Mouse (Mus musculus): ENCODE results near the gene Slc8b1. TPM values are rescaled to one million over a fixed set of nuclear protein-coding genes. Genes with fewer than 3 reads are reported as not detected.

The Slc8b1 gene
- polyA plus RNA-seq, 1 experiment from 2014 or later: 8.6 TPM

DNA sequence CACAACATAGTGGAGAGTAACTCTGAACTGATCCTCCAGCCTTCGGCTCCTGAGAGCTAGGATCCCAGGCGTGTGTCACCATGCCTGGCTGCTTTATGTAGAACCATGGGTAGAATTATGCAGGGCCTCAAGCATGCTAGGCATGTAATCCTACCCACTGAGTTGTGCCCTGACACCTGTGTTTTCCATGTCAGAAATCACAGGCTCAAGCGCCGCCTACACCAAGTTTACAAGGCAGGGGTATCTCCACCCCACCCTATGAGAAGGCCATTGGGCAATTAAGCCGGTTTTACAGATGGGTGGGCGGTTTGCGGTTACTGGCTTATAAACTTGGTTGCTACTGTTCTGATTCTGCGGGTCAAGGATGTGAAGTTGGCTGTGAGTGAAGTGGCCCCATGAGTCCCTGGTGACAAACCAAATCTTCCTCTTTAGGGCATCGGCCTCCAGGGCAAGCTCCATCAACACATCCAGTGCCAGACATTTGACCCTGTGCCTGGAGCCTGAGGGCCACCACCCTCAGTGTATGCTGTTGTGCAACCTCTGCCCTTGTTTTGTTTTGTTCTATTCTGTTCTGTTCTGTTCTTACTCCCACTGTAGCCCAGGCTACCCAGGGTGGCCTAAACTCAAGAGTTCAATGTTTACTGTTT is 3.2 kb downstream of the Slc8b1 start:
- Histone ChIP-seq H3K27ac (ENCODE audit: low read length) (peak overlapping the region; percentile 27; the same call in 1 of the 2 replicates), H3K4me2 (ENCODE audit: low read depth, low read length) (no peak overlapping the region), H3K36me3 (ENCODE audit: control insufficient read depth, insufficient read depth, low read length) (no peaks in the 10 kb centered on the region), H3K9me3 (replicated peaks; ENCODE audit: control insufficient read depth, low read length) (no peaks in the 10 kb centered on the region), H3K9ac (ENCODE audit: low read length) (no peak overlapping the region), H3K4me1 (ENCODE audit: control insufficient read depth, insufficient read depth, low read length) (peaks cover 42% of the 10 kb centered on the region), H3K27me3 (ENCODE audit: control insufficient read depth, insufficient read depth, low read length) (no peaks in the 10 kb centered on the region), H3K4me3 (replicated peaks; ENCODE audit: low read length) (no peak overlapping the region)
- WGBS: 82% methylated on average over 9 of the region's 9 CpGs
- no peak for ATAC-seq (ENCODE audit: insufficient read depth, low FRiP score)

DNA sequence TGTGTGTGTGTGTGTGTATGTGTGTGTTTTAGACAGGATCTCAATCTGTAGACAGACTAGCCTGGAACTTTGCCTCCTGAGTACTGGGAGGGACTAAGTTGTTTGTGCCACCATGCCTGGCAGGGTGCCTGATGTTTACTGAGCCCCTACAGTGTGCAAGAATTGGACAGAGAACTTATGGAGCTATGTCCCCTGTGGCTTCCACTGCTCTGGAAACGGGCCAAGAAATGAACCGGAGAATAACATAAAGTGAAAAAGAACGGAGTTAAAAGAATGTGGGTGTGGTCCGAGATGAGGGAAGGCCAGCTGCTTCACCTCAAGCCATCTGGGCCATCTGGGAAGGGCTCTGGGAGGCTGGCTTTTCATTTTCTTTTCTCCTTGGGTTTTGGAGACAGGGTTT is 3.8 kb downstream of the Slc8b1 start:
- H3K4me1 ChIP-seq (ENCODE audit: control insufficient read depth, insufficient read depth, low read length): peaks cover 42% of the 10 kb centered on the region
- WGBS: 9% methylated on average over 4 of the region's 4 CpGs
- ATAC-seq (ENCODE audit: insufficient read depth, low FRiP score): no peak; the same call in 1 of the 2 replicates

DNA sequence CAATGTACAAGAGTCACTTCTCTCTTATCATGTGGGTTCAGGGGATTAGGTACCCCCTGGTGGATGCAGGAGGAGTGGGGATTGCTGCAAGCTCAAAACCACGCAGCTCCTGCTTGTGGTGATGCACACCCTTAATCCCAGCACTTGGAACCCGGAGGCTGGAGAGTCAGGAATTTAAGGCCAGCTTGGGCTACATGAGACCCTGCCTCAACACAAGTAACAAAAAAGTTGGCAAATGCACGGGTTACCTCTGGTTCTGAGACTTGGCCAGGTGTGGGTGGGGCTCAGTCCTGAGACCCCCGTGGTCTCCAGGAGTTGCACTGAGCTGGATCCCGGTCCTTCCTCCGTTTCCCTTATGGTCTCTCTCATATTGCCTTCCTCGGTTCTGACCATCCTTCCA is 4.5 kb downstream of the Slc8b1 start:
- Histone ChIP-seq H3K9me3 (replicated peaks; ENCODE audit: control insufficient read depth, low read length) (no peaks in the 10 kb centered on the region), H3K4me3 (replicated peaks; ENCODE audit: low read length) (no peak overlapping the region), H3K27ac (ENCODE audit: low read length) (peak overlapping the region; percentile 43), H3K4me1 (ENCODE audit: control insufficient read depth, insufficient read depth, low read length) (peaks cover 42% of the 10 kb centered on the region), H3K4me2 (ENCODE audit: low read depth, low read length) (no peak overlapping the region), H3K9ac (ENCODE audit: low read length) (no peak overlapping the region), H3K27me3 (ENCODE audit: control insufficient read depth, insufficient read depth, low read length) (no peaks in the 10 kb centered on the region), H3K36me3 (ENCODE audit: control insufficient read depth, insufficient read depth, low read length) (no peaks in the 10 kb centered on the region)
- WGBS: 78% methylated on average over 7 of the region's 7 CpGs
- no peak for ATAC-seq (ENCODE audit: insufficient read depth, low FRiP score)

More for the DNA sequence above, 3.8 kb downstream of the Slc8b1 start:
- H3K27ac ChIP-seq (ENCODE audit: low read length): peak overlapping the region; percentile 43
- no peaks in the 10 kb centered on the region for H3K27me3 ChIP-seq (ENCODE audit: control insufficient read depth, insufficient read depth, low read length)
- H3K4me3 ChIP-seq (replicated peaks; ENCODE audit: low read length): no peak overlapping the region
- no peaks in the 10 kb centered on the region for H3K36me3 ChIP-seq (ENCODE audit: control insufficient read depth, insufficient read depth, low read length)
- H3K9ac ChIP-seq (ENCODE audit: low read length): peak overlapping the region; percentile 48; the same call in 1 of the 2 replicates
- H3K4me2 ChIP-seq (ENCODE audit: low read depth, low read length): 0 out of 2 replicates have a peak overlapping the region, but pooled peaks have one; percentile 11
- no peaks in the 10 kb centered on the region for H3K9me3 ChIP-seq (replicated peaks; ENCODE audit: control insufficient read depth, low read length)

DNA sequence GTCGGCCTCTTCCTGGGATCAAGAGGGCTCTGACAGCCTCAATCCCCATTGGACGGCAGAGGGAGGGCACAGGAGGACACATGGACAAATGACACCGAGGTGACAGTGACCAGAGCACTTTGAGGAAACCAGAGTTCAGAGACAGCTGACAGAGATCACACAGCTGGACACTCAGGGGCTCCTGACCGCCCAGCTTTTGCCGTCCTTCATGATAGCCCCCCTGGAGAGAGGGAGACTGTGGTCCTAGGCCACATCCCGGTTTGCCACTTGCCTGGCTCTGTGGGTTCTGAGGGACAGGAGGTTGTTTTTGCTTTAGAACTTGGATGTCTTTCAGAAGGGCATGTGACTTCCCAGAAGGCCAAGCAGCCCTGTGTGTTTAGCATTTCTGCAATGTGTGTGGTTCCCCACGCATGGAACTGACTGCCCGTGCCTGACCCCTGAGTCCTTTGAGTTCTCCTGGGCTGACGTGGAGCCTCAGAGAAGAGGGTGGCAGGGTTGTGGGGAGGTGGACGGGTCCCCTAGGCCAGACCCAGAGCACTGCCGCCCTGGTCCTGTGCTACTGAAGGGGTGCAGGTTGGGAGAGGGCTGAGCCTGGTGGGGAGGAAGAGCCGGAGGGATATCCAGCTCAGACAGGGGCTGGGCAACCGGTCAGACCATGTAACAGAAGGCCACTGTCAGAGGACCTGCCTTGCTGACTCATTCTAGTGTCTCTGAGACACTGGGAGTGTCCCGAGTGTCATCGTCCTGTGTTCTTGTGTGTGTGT is 5.4 kb downstream of the Slc8b1 start:
- no peaks in the 10 kb centered on the region for H3K36me3 ChIP-seq (ENCODE audit: control insufficient read depth, insufficient read depth, low read length)
- 53% methylated on average over 15 of the region's 15 CpGs for WGBS
- ATAC-seq (ENCODE audit: insufficient read depth, low FRiP score): peak; percentile 17; the same call in 1 of the 2 replicates
- H3K4me2 ChIP-seq (ENCODE audit: low read depth, low read length): no peak overlapping the region
- no peaks in the 10 kb centered on the region for H3K27me3 ChIP-seq (ENCODE audit: control insufficient read depth, insufficient read depth, low read length)
- no peaks in the 10 kb centered on the region for H3K9me3 ChIP-seq (replicated peaks; ENCODE audit: control insufficient read depth, low read length)
- H3K9ac ChIP-seq (ENCODE audit: low read length): peak overlapping the region; percentile 37; the same call in 1 of the 2 replicates
- H3K4me1 ChIP-seq (ENCODE audit: control insufficient read depth, insufficient read depth, low read length): peaks cover 42% of the 10 kb centered on the region
- H3K4me3 ChIP-seq (replicated peaks; ENCODE audit: low read length): no peak overlapping the region
- peak overlapping the region; percentile 74 for H3K27ac ChIP-seq (ENCODE audit: low read length)

DNA sequence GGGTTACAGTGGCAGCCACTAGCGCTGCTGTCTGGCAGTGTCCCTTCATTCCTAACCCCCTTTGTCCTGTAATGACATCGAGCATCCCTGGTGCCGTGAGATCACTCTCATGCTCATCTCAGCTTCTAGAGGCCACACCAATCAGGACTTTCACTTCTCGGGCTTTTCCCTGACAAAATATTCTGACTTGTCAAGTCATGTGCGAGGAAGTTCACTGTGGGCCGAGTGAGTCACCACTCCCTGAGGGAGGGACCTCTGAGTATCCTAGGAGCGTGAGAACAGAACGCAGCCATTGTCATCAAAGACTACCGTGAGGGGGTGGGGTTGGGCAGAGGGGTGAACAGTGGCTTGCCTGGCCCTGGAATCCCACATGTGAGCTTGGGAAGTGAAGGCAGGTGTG is 6.6 kb downstream of the Slc8b1 start:
- Histone ChIP-seq H3K36me3 (ENCODE audit: control insufficient read depth, insufficient read depth, low read length) (0 out of 2 replicates have a peak, but pooled peaks cover 3% of the 10 kb centered on the region), H3K4me1 (ENCODE audit: control insufficient read depth, insufficient read depth, low read length) (peaks cover 37% of the 10 kb centered on the region), H3K27me3 (ENCODE audit: control insufficient read depth, insufficient read depth, low read length) (no peaks in the 10 kb centered on the region), H3K4me3 (replicated peaks; ENCODE audit: low read length) (no peak overlapping the region), H3K9ac (ENCODE audit: low read length) (no peak overlapping the region), H3K4me2 (ENCODE audit: low read depth, low read length) (no peak overlapping the region), H3K9me3 (replicated peaks; ENCODE audit: control insufficient read depth, low read length) (no peaks in the 10 kb centered on the region), H3K27ac (ENCODE audit: low read length) (peak overlapping the region; percentile 66)
- WGBS: 51% methylated on average over 9 of the region's 9 CpGs
- peak; percentile 41 for ATAC-seq (ENCODE audit: insufficient read depth, low FRiP score)

DNA sequence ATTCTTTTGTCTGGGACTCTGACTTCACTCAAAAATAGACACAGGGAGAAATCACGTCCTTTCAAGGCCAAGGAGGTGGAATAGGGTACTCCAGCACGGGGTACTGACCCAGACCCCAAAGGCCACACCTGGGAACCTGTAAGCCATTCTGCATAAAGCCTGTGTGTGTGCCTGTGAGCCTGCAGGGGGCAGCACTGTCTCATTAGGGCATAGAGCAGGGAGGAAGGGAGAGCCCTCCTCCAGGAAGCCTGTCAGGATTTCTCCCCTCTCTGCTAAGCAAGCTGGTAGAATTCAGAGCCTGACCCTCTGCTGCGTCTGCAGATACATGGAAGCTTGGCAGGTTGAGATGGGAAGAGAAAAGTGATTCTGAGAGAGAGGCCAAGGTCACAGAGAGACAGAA is 11.7 kb downstream of the Slc8b1 start:
- H3K4me3 ChIP-seq (replicated peaks; ENCODE audit: low read length): no peak overlapping the region
- H3K4me1 ChIP-seq (ENCODE audit: control insufficient read depth, insufficient read depth, low read length): 0 out of 2 replicates have a peak, but pooled peaks cover 3% of the 10 kb centered on the region
- ATAC-seq (ENCODE audit: insufficient read depth, low FRiP score): no peak
- H3K4me2 ChIP-seq (ENCODE audit: low read depth, low read length): no peak overlapping the region
- no peak overlapping the region for H3K27ac ChIP-seq (ENCODE audit: low read length)
- no peaks in the 10 kb centered on the region for H3K27me3 ChIP-seq (ENCODE audit: control insufficient read depth, insufficient read depth, low read length)
- H3K36me3 ChIP-seq (ENCODE audit: control insufficient read depth, insufficient read depth, low read length): 0 out of 2 replicates have a peak, but pooled peaks cover 3% of the 10 kb centered on the region
- H3K9me3 ChIP-seq (replicated peaks; ENCODE audit: control insufficient read depth, low read length): no peaks in the 10 kb centered on the region
- WGBS: 78% methylated on average over 3 of the region's 3 CpGs
- H3K9ac ChIP-seq (ENCODE audit: low read length): no peak overlapping the region

DNA sequence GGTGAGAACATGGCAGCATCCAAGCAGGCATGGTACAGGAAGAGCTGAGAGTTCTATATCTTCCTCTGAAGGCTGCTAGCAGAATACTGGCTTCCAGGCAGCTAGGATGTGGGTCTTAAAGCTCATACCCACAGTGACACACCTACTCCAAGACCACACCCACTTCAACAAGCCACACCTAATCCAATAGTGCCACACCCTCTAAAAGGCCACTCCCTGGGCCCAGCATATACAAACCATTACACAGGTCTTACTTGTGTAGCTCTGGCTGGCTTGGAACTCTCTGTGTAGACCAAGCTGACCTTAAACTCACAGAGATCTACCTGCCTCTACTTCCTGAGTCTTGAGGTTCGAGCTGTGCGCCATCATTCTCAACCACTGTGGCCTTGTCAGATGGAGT is 13.8 kb downstream of the Slc8b1 start:
- WGBS: 94% methylated on average over 2 of the region's 2 CpGs
- ATAC-seq (ENCODE audit: insufficient read depth, low FRiP score): no peak
- H3K36me3 ChIP-seq (ENCODE audit: control insufficient read depth, insufficient read depth, low read length): 0 out of 2 replicates have a peak, but pooled peaks cover 6% of the 10 kb centered on the region

DNA sequence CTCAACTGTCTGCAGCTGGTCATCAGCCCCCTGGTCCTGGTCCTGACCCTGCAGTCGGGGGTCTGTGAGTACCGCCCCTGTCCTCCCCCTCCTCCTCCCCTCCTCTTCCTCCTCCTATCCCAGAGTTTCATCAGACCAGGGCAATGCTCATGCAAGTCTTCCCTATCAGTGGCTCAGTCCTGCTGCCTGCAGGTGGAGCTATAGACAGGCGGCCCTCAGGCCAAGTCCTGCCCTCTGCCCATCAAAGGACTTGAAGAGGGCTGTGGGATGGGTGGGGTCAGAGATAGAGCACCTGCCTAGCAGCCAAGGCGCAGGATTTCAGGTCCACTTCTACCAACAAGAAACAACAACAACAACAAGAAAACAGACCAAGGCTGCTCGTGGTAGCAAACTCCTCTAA is 14.8 kb downstream of the Slc8b1 start:
- 0 out of 2 replicates have a peak, but pooled peaks cover 6% of the 10 kb centered on the region for H3K36me3 ChIP-seq (ENCODE audit: control insufficient read depth, insufficient read depth, low read length)
- H3K9ac ChIP-seq (ENCODE audit: low read length): no peak overlapping the region
- no peaks in the 10 kb centered on the region for H3K4me1 ChIP-seq (ENCODE audit: control insufficient read depth, insufficient read depth, low read length)
- ATAC-seq (ENCODE audit: insufficient read depth, low FRiP score): peak; percentile 47; the same call in 1 of the 2 replicates
- H3K9me3 ChIP-seq (replicated peaks; ENCODE audit: control insufficient read depth, low read length): no peaks in the 10 kb centered on the region
- no peak overlapping the region for H3K27ac ChIP-seq (ENCODE audit: low read length)
- no peak overlapping the region for H3K4me2 ChIP-seq (ENCODE audit: low read depth, low read length)
- no peak overlapping the region for H3K4me3 ChIP-seq (replicated peaks; ENCODE audit: low read length)
- 29% methylated on average over 5 of the region's 5 CpGs for WGBS
- no peaks in the 10 kb centered on the region for H3K27me3 ChIP-seq (ENCODE audit: control insufficient read depth, insufficient read depth, low read length)

More for the DNA sequence above, 13.8 kb downstream of the Slc8b1 start:
- no peak overlapping the region for H3K9ac ChIP-seq (ENCODE audit: low read length)
- H3K27me3 ChIP-seq (ENCODE audit: control insufficient read depth, insufficient read depth, low read length): no peaks in the 10 kb centered on the region
- H3K4me1 ChIP-seq (ENCODE audit: control insufficient read depth, insufficient read depth, low read length): no peaks in the 10 kb centered on the region
- no peak overlapping the region for H3K27ac ChIP-seq (ENCODE audit: low read length)
- H3K4me3 ChIP-seq (replicated peaks; ENCODE audit: low read length): no peak overlapping the region
- H3K9me3 ChIP-seq (replicated peaks; ENCODE audit: control insufficient read depth, low read length): no peaks in the 10 kb centered on the region
- no peak overlapping the region for H3K4me2 ChIP-seq (ENCODE audit: low read depth, low read length)

DNA sequence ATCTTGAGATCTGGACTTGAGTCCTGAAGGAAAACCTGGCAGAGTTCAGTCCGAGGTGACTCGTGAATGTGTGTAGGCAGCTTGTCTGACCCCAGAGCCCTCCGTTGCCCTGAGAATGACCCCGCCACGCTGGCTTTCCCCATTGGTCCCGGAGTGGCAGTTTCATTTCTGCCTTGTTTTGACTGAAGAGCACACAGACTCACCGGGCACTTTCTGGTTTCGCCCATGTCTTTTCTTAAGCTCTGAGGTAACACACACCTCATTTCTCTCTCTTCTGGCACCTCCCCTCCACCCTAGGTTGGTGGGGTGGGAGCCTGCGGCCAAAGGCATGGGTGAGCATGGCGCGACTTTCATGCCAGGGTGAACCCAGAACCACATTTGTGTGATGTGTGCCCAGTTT is 15.3 kb downstream of the Slc8b1 start:
- Histone ChIP-seq H3K9me3 (replicated peaks; ENCODE audit: control insufficient read depth, low read length) (no peaks in the 10 kb centered on the region), H3K4me3 (replicated peaks; ENCODE audit: low read length) (no peak overlapping the region), H3K27me3 (ENCODE audit: control insufficient read depth, insufficient read depth, low read length) (no peaks in the 10 kb centered on the region), H3K4me1 (ENCODE audit: control insufficient read depth, insufficient read depth, low read length) (no peaks in the 10 kb centered on the region), H3K9ac (ENCODE audit: low read length) (no peak overlapping the region; the same call in 1 of the 2 replicates), H3K4me2 (ENCODE audit: low read depth, low read length) (no peak overlapping the region), H3K36me3 (ENCODE audit: control insufficient read depth, insufficient read depth, low read length) (0 out of 2 replicates have a peak, but pooled peaks cover 6% of the 10 kb centered on the region), H3K27ac (ENCODE audit: low read length) (no peak overlapping the region)
- WGBS: 54% methylated on average over 11 of the region's 11 CpGs
- ATAC-seq (ENCODE audit: insufficient read depth, low FRiP score): no peak

Measured in stomach, embryonic 16.5 days (tissue).